Mouse (Mus musculus) gastrocnemius, postnatal 36 days (tissue): ENCODE data around the gene Elp4. TPM values are rescaled to one million over a fixed set of nuclear protein-coding genes. Genes with fewer than 3 reads are reported as not detected.

Experiments
- DNase-seq, 2 experiments: peaks; one replicate each; pipeline ENCODE4 v3.0.0; 2022
- intact Hi-C: fragments of 180-260 bp; cut with DNase I; formaldehyde crosslinking; loops from one replicate; pipeline ENCODE4 v1.15.1; 2025
- total RNA-seq, 2 experiments: library from RNA; stranded (reverse); gene quantifications; 2 replicates each; pipeline ENCODE4 v1.2.3; 2021

Gene Elp4
- total RNA-seq, 2 experiments from 2014 or later: 5.4 to 7.2 TPM

GRCm38 (mm10) chr2:105661623-105662066 is 242.7 kb downstream of the Elp4 start:
- DNase-seq: no peak
- intact Hi-C loops: no loop called here

- intact Hi-C loops: no loop called here
- DNase-seq: no peak
Measured at GRCm38 (mm10) chr2:105660874-105661622, 243.3 kb downstream of the Elp4 start.

GRCm38 (mm10) chr2:105659926-105660873 is 244.2 kb downstream of the Elp4 start:
- no peak for DNase-seq
- intact Hi-C loops: no loop called here

- no peak for DNase-seq
- intact Hi-C loops: no loop called here
Measured at GRCm38 (mm10) chr2:105659350-105659749, 245.0 kb downstream of the Elp4 start.

GRCm38 (mm10) chr2:105656456-105656855 is 247.9 kb downstream of the Elp4 start:
- intact Hi-C loops: no loop called here
- no peak for DNase-seq

Other genes with a start within 250 kb of the Elp4 start
- gene Pax6, start 235.7 kb downstream of the Elp4 start, total RNA-seq: not detected
- gene Immp1l, start 74 bp upstream of the Elp4 start, total RNA-seq: 10 to 100 TPM; 52.0 to 65.3 TPM
- gene Dnajc24, start 99.0 kb upstream of the Elp4 start, total RNA-seq: 1 to 10 TPM; 4.4 to 6.0 TPM